Comparison of ENCODE assay signal across 14 mouse cellular contexts in genomic region chr19:15644786-15645185, GRCm38 (mm10).
DNase-seq lines count a peak whose midpoint lies in the region; ATAC-seq and TF ChIP-seq lines count a peak whose summit lies in the region.
"Had no signal": no experiment of that assay in that cellular context is flagged by ENCODE, and none has a peak within 500 bp of the region (broad histone marks: within the 10 kb centered on the region; RNA-seq: fewer than 3 reads in every experiment).

No protein-coding gene starts in this region.

- intact Hi-C loops in heart, adult 2 months (cut with DNase I) = no loop called here

- H3K79me2 ChIP-seq in heart, adult 2 months (replicated peaks; ENCODE audit: control insufficient read depth, insufficient read depth, low read length) = no peaks in the 10 kb centered on the region

- no peak for TF ChIP-seq CTCF in layer of hippocampus, adult 2 months (conservative IDR thresholded peaks at IDR 0.05)
- TF ChIP-seq CTCF in heart, adult 2 months (IDR thresholded peaks at IDR 0.05) = no peak

- H3K4me3 ChIP-seq in forebrain, embryonic 15.5 days = no peak overlapping the region
- no peak overlapping the region for H3K4me3 ChIP-seq in forebrain, embryonic 10.5 days
- H3K4me3 ChIP-seq in layer of hippocampus, adult 2 months = no peak overlapping the region
- no peak overlapping the region for H3K4me3 ChIP-seq in heart, adult 2 months
- H3K4me3 ChIP-seq: erythroblast, embryonic 14.5 days; heart, embryonic 15.5 days had no signal

- H3K36me3 ChIP-seq in forebrain, embryonic 15.5 days = no peaks in the 10 kb centered on the region
- H3K36me3 ChIP-seq in forebrain, embryonic 10.5 days (replicated peaks) = no peaks in the 10 kb centered on the region
- H3K36me3 ChIP-seq in heart, adult 2 months (ENCODE audit: control insufficient read depth, insufficient read depth, low read length) = no peaks in the 10 kb centered on the region
- H3K36me3 ChIP-seq: G1E; heart, embryonic 15.5 days had no signal

- ATAC-seq in forebrain, embryonic 15.5 days (replicated peaks) = no peak

- WGBS in forebrain, embryonic 15.5 days = 66% methylated on average over 4 of the region's 4 CpGs
- WGBS in forebrain, embryonic 10.5 days = 87% methylated on average over 4 of the region's 4 CpGs
- 63% methylated on average over 4 of the region's 4 CpGs for WGBS in heart, adult 2 months

- H3K9ac ChIP-seq in forebrain, embryonic 15.5 days (replicated peaks) = no peak overlapping the region
- no peak overlapping the region for H3K9ac ChIP-seq in heart, adult 2 months (ENCODE audit: low read depth, low read length)
- H3K9ac ChIP-seq: heart, embryonic 15.5 days; liver, embryonic 14.5 days had no signal

- no peak for TF ChIP-seq POLR2A in heart, adult 2 months (IDR thresholded peaks at IDR 0.05; ENCODE audit: insufficient read depth, low read depth, low read length)

- H3K27ac ChIP-seq in forebrain, embryonic 15.5 days (replicated peaks) = 0 out of 2 replicates have a peak overlapping the region, but pooled peaks have one; percentile 39
- no peak overlapping the region for H3K27ac ChIP-seq in forebrain, embryonic 10.5 days
- H3K27ac ChIP-seq in layer of hippocampus, adult 2 months = peak overlapping the region; percentile 28; the same call in 1 of the 2 replicates
- no peak overlapping the region for H3K27ac ChIP-seq in heart, adult 2 months
- H3K27ac ChIP-seq: heart, embryonic 15.5 days; liver, embryonic 14.5 days had no signal

- no peaks in the 10 kb centered on the region for H3K9me3 ChIP-seq in forebrain, embryonic 15.5 days
- no peaks in the 10 kb centered on the region for H3K9me3 ChIP-seq in forebrain, embryonic 10.5 days
- H3K9me3 ChIP-seq: G1E; heart, embryonic 15.5 days had no signal

- no peak for DNase-seq in forebrain, embryonic 10.5 days (ENCODE audit: extremely low spot score, low spot score)
- DNase-seq in layer of hippocampus, adult 2 months (ENCODE audit: low spot score in 2 of 2) = no peak
- no peak for DNase-seq in layer of hippocampus, adult 9-10 months (ENCODE audit: low spot score)
- DNase-seq in brain, adult 2 months (ENCODE audit: low read depth, low spot score) = peak; percentile 74
- peak; percentile 8 to 30 for DNase-seq in kidney, postnatal 4 days
- no peak for DNase-seq in heart, adult 2 months
- no peak for DNase-seq in cerebellum, adult 18-20 months
- DNase-seq: B cell, adult 2 months; lung, postnatal 36 days had no signal

- 0 out of 2 replicates have a peak, but pooled peaks cover 4% of the 10 kb centered on the region for H3K27me3 ChIP-seq in forebrain, embryonic 15.5 days
- peaks cover 30% of the 10 kb centered on the region for H3K27me3 ChIP-seq in forebrain, embryonic 10.5 days (ENCODE audit: poor library complexity, severe bottlenecking)
- H3K27me3 ChIP-seq in heart, adult 2 months (ENCODE audit: control insufficient read depth, insufficient read depth, low read length) = no peaks in the 10 kb centered on the region
- H3K27me3 ChIP-seq: heart, embryonic 15.5 days had no signal

- H3K4me2 ChIP-seq in forebrain, embryonic 15.5 days (replicated peaks) = no peak overlapping the region
- H3K4me2 ChIP-seq: heart, embryonic 15.5 days had no signal

- no peak for TF ChIP-seq EP300 in heart, adult 2 months (IDR thresholded peaks at IDR 0.05; ENCODE audit: insufficient read depth, low read depth, low read length)

- 0 out of 2 replicates have a peak, but pooled peaks cover 2% of the 10 kb centered on the region for H3K4me1 ChIP-seq in forebrain, embryonic 15.5 days
- H3K4me1 ChIP-seq in forebrain, embryonic 10.5 days = peaks cover 7% of the 10 kb centered on the region; the same call in 1 of the 2 replicates
- H3K4me1 ChIP-seq in heart, adult 2 months (ENCODE audit: control insufficient read depth, insufficient read depth, low read length) = no peaks in the 10 kb centered on the region
- H3K4me1 ChIP-seq: heart, embryonic 15.5 days had no signal

Comparison
In these comparisons a context has a peak if more than half of its experiments do, and no peak if none do; other contexts are left out.
1. H3K27ac ChIP-seq: peak in forebrain, embryonic 15.5 days (single experiment) and layer of hippocampus, adult 2 months (single experiment); none in forebrain, embryonic 10.5 days (single experiment) and heart, adult 2 months (single experiment).
2. DNase-seq: peak in brain, adult 2 months (single experiment) and kidney, postnatal 4 days (2 of 2); none in forebrain, embryonic 10.5 days (single experiment), layer of hippocampus, adult 2 months (0 of 2), layer of hippocampus, adult 9-10 months (single experiment), heart, adult 2 months (0 of 2) and cerebellum, adult 18-20 months (0 of 2).